Mouse (Mus musculus) heart, postnatal 4 days (tissue): Measurements from ENCODE around the gene Tmem215. TPM values are rescaled to one million over a fixed set of nuclear protein-coding genes. Genes with fewer than 3 reads are reported as not detected.

Experiments
- DNase-seq: peaks from one replicate; pipeline ENCODE4 v3.0.0; 2021
- total RNA-seq, 2 experiments: library from RNA; stranded (reverse); gene quantifications; 2 replicates each; pipeline ENCODE4 v1.2.3; 2021

Tmem215 gene
- under 1 TPM; 0.14 to 0.24 TPM for total RNA-seq

- DNase-seq: no peak
Observed at GRCm38 (mm10) chr4:40471880-40472279, at the start of gene Tmem215. Gene Tmem215, plus strand, starts transcription at chr4:40472180.

- DNase-seq: no peak
Observed at GRCm38 (mm10) chr4:40431916-40432315, 40.1 kb upstream of the Tmem215 start.

GRCm38 (mm10) chr4:40433379-40433778, 38.6 kb upstream of the Tmem215 start:
- no peak for DNase-seq

GRCm38 (mm10) chr4:40434388-40434787, 37.6 kb upstream of the Tmem215 start:
- DNase-seq: no peak

- DNase-seq: no peak
Observed at GRCm38 (mm10) chr4:40443565-40443964, 28.4 kb upstream of the Tmem215 start.

GRCm38 (mm10) chr4:40472700-40473530, 935 bp downstream of the Tmem215 start:
- DNase-seq: peak; percentile 45

GRCm38 (mm10) chr4:40473911-40474310, 1.9 kb downstream of the Tmem215 start:
- DNase-seq: no peak

- DNase-seq: no peak
Observed at GRCm38 (mm10) chr4:40477963-40478362, 6.0 kb downstream of the Tmem215 start.

- DNase-seq: no peak
Observed at GRCm38 (mm10) chr4:40486546-40486945, 14.6 kb downstream of the Tmem215 start.

- no peak for DNase-seq
Observed at GRCm38 (mm10) chr4:40491731-40492130, 19.8 kb downstream of the Tmem215 start.

- DNase-seq: no peak
Observed at GRCm38 (mm10) chr4:40496354-40496753, 24.4 kb downstream of the Tmem215 start.

- no peak for DNase-seq
Observed at GRCm38 (mm10) chr4:40496828-40497227, 24.8 kb downstream of the Tmem215 start.

GRCm38 (mm10) chr4:40499812-40500591, 28.0 kb downstream of the Tmem215 start:
- DNase-seq: no peak

GRCm38 (mm10) chr4:40502459-40502858, 30.5 kb downstream of the Tmem215 start:
- no peak for DNase-seq

- DNase-seq: no peak
Observed at GRCm38 (mm10) chr4:40509534-40509933, 37.6 kb downstream of the Tmem215 start.

- DNase-seq: no peak
Observed at GRCm38 (mm10) chr4:40513235-40513634, 41.3 kb downstream of the Tmem215 start.

GRCm38 (mm10) chr4:40518545-40519324, 46.8 kb downstream of the Tmem215 start:
- DNase-seq: no peak

Other genes starting within 250 kb of the Tmem215 start
- gene Ddx58, start 232.4 kb upstream of the Tmem215 start, total RNA-seq: 1 to 10 TPM; 6.9 to 7.4 TPM
- gene Smim27, start 202.6 kb upstream of the Tmem215 start, total RNA-seq: 10 to 100 TPM; 37.0 to 37.9 TPM
- 10 to 100 TPM; 21.2 to 22.0 TPM for gene Topors, start 202.3 kb upstream of the Tmem215 start, total RNA-seq
- gene Ndufb6, start 192.8 kb upstream of the Tmem215 start, total RNA-seq: 100 to 1,000 TPM; 396 to 411 TPM
- gene Aptx, start 231.0 kb downstream of the Tmem215 start, total RNA-seq: 10 to 100 TPM; 18.8 to 21.0 TPM
- 100 to 1,000 TPM; 107 to 108 TPM for gene Dnaja1, start 250.0 kb downstream of the Tmem215 start, total RNA-seq